Mouse (Mus musculus) heart, postnatal 0 days (tissue): ENCODE results near the gene Apoc4. TPM values are rescaled to one million over a fixed set of nuclear protein-coding genes. Genes with fewer than 3 reads are reported as not detected.

Experiments
- ATAC-seq: fragments of 200-750 bp; cut with Nextera tagmentation; 2 replicates; pipeline ENCODE4 v1.8.0; 2017; ENCODE audit warnings: low read depth, moderate number of reproducible peaks, moderate library complexity; ENCODE audit not compliant: insufficient read depth
- DNase-seq: peaks from one replicate; pipeline ENCODE4 v3.0.0-alpha.2; 2016; ENCODE audit warnings: low spot score
- H3K27ac ChIP-seq: fragments of 300-500 bp; sonication (generic); 2 replicates; pipeline ENCODE4 v1.5.1; 2014; ENCODE audit warnings: low read depth, mild to moderate bottlenecking
- H3K27me3 ChIP-seq: fragments of 300-500 bp; sonication (generic); 2 replicates; pipeline ENCODE4 v1.6.1; 2014; ENCODE audit warnings: low read length, mixed read lengths; ENCODE audit not compliant: control insufficient read depth, insufficient read depth
- H3K36me3 ChIP-seq: fragments of 300-500 bp; sonication (generic); replicated peaks from 2 replicates; pipeline ENCODE4 v1.6.1; 2014; ENCODE audit warnings: low read length, mixed read lengths; ENCODE audit not compliant: control insufficient read depth, insufficient read depth
- H3K4me1 ChIP-seq: fragments of 300-500 bp; sonication (generic); 2 replicates; pipeline ENCODE4 v1.6.1; 2014; ENCODE audit warnings: antibody characterized with exemption; ENCODE audit not compliant: control insufficient read depth, insufficient read depth
- H3K4me2 ChIP-seq: fragments of 300-500 bp; sonication (generic); 2 replicates; pipeline ENCODE4 v1.6.1; 2014; ENCODE audit warnings: low read depth, mild to moderate bottlenecking, low read length, moderate library complexity
- H3K4me3 ChIP-seq: fragments of 300-500 bp; sonication (generic); 2 replicates; pipeline ENCODE4 v1.5.1; 2014; ENCODE audit warnings: low read depth, low read length
- H3K9ac ChIP-seq: fragments of 300-500 bp; sonication (generic); replicated peaks from 2 replicates; pipeline ENCODE4 v1.6.1; 2014; ENCODE audit warnings: low read depth, low read length, mixed read lengths
- H3K9me3 ChIP-seq: fragments of 300-500 bp; sonication (generic); replicated peaks from 2 replicates; pipeline ENCODE4 v1.6.1; 2016; ENCODE audit warnings: low read length; ENCODE audit not compliant: control insufficient read depth
- CTCF ChIP-seq: IDR thresholded peaks from 2 replicates; pipeline ENCODE4 v1.5.1; 2016; ENCODE audit warnings: antibody characterized with exemption, control low read depth, low read depth
- EP300 ChIP-seq: IDR thresholded peaks from 2 replicates; pipeline ENCODE4 v1.6.1; 2016; ENCODE audit warnings: antibody characterized with exemption, low read depth
- WGBS: fragments of 180-500 bp; shearing (Covaris S2); extraction: QIAGEN DNeasy Blood & Tissue Kit; methylation state at CpG from one replicate; pipeline ENCODE4 v1.1.7; 2014; 5-methylcytosine and 5-hydroxymethylcytosine counted together
- polyA plus RNA-seq: library from polyadenylated mRNA; unstranded; fragments of >200 nt; fragmentation: Nextera tagmentation; extraction: Ambion mirVana; gene quantifications from 2 replicates; pipeline ENCODE4 v1.2.1, GENCODE M21; 2015
- total RNA-seq: library from RNA; depleted of rRNA; stranded (reverse); fragments of >200 nt; gene quantifications from 2 replicates; pipeline ENCODE4 v1.2.3, GENCODE M21; 2014; ENCODE audit warnings: low replicate concordance

Apoc4 gene
- total and polyA plus RNA-seq, 2 experiments from 2014 or later: 0.18 TPM; not detected in 1

- peak; percentile 61 for ATAC-seq
- no peak; the same call in 1 of the 2 replicates for TF ChIP-seq EP300
- no peak for TF ChIP-seq CTCF
- no peaks in the 10 kb centered on the region for H3K27me3 ChIP-seq
- peaks cover 26% of the 10 kb centered on the region for H3K36me3 ChIP-seq
- H3K27ac ChIP-seq: peak within 1 kb of the TSS; percentile 73
- peak within 1 kb of the TSS; percentile 61 for H3K9ac ChIP-seq
- H3K4me3 ChIP-seq: peak within 1 kb of the TSS; percentile 49
- DNase-seq: peak; percentile 60
- H3K4me1 ChIP-seq: peaks cover 43% of the 10 kb centered on the region
- no peaks in the 10 kb centered on the region for H3K9me3 ChIP-seq
- WGBS: 4% methylated on average over 20 of the region's 20 CpGs
- peak within 1 kb of the TSS; percentile 78 for H3K4me2 ChIP-seq
These were observed 17.9 kb upstream of the Apoc4 start, which contains the start of gene Apoe for GRCm38 (mm10) chr7:19698907-19699826. Gene Apoe (minus strand): TSS chr7:19699188.

- peak overlapping the region; percentile 73; the same call in 1 of the 2 replicates for H3K27ac ChIP-seq
- no peaks in the 10 kb centered on the region for H3K27me3 ChIP-seq
- H3K9me3 ChIP-seq: no peaks in the 10 kb centered on the region
- TF ChIP-seq CTCF (peak; percentile 43), EP300 (no peak)
- 0 out of 2 replicates have a peak, but pooled peaks have one; percentile 1 for ATAC-seq
- 3% methylated on average over 28 of the region's 28 CpGs for WGBS
- H3K4me3 ChIP-seq: peak overlapping the region; percentile 49
- H3K36me3 ChIP-seq: peaks cover 24% of the 10 kb centered on the region
- H3K9ac ChIP-seq: peak overlapping the region; percentile 61
- peak overlapping the region; percentile 78 for H3K4me2 ChIP-seq
- peaks cover 50% of the 10 kb centered on the region for H3K4me1 ChIP-seq
- DNase-seq: no peak
These were observed 16.9 kb upstream of the Apoc4 start for GRCm38 (mm10) chr7:19697949-19698906.

GRCm38 (mm10) chr7:19696336-19696873, 15.1 kb upstream of the Apoc4 start:
- Histone ChIP-seq H3K4me1 (peaks cover 50% of the 10 kb centered on the region), H3K27me3 (no peaks in the 10 kb centered on the region), H3K27ac (no peak overlapping the region), H3K9me3 (no peaks in the 10 kb centered on the region), H3K9ac (no peak overlapping the region), H3K36me3 (peaks cover 6% of the 10 kb centered on the region; the same call in 1 of the 2 replicates), H3K4me3 (no peak overlapping the region), H3K4me2 (no peak overlapping the region)
- no peak for ATAC-seq
- TF ChIP-seq EP300: no peak
- no peak for TF ChIP-seq CTCF
- no peak for DNase-seq
- WGBS: 93% methylated on average over 34 of the region's 34 CpGs

- H3K4me1 ChIP-seq: peaks cover 48% of the 10 kb centered on the region
- peaks cover 6% of the 10 kb centered on the region; the same call in 1 of the 2 replicates for H3K36me3 ChIP-seq
- no peaks in the 10 kb centered on the region for H3K27me3 ChIP-seq
- no peak overlapping the region for H3K4me2 ChIP-seq
- ATAC-seq (no peak), DNase-seq (no peak)
- H3K9me3 ChIP-seq: no peaks in the 10 kb centered on the region
- H3K27ac ChIP-seq: no peak overlapping the region
- TF ChIP-seq EP300: no peak
- TF ChIP-seq CTCF: no peak
- H3K9ac ChIP-seq: no peak overlapping the region
- 69% methylated on average over 6 of the region's 6 CpGs for WGBS
- H3K4me3 ChIP-seq: no peak overlapping the region
These were observed 14.6 kb upstream of the Apoc4 start for GRCm38 (mm10) chr7:19695881-19696280.

- peak overlapping the region; percentile 63 for H3K27ac ChIP-seq
- H3K9ac ChIP-seq: no peak overlapping the region
- peaks cover 41% of the 10 kb centered on the region for H3K4me1 ChIP-seq
- no peak overlapping the region for H3K4me2 ChIP-seq
- ATAC-seq (no peak), DNase-seq (no peak)
- no peak overlapping the region for H3K4me3 ChIP-seq
- no peaks in the 10 kb centered on the region for H3K9me3 ChIP-seq
- 16% methylated on average over 8 of the region's 8 CpGs for WGBS
- TF ChIP-seq EP300: no peak
- no peak for TF ChIP-seq CTCF
- no peaks in the 10 kb centered on the region for H3K27me3 ChIP-seq
- peaks cover 6% of the 10 kb centered on the region; the same call in 1 of the 2 replicates for H3K36me3 ChIP-seq
These were observed 13.9 kb upstream of the Apoc4 start for GRCm38 (mm10) chr7:19695213-19695594.
